Mouse (Mus musculus) small intestine, adult 2 months (tissue): Measurements from ENCODE around the gene Tmem170b. TPM values are rescaled to one million over a fixed set of nuclear protein-coding genes. Genes with fewer than 3 reads are reported as not detected.
A peak's percentile ranks its signal among the peaks of the same experiment; 100 is the strongest.

Experiments used
- H3K27ac ChIP-seq: fragments of 200-500 bp; 2 replicates; pipeline ENCODE4 v1.5.1; 2012; ENCODE audit warnings: low read depth, low read length, control low read depth, inconsistent platforms; ENCODE audit not compliant: insufficient read depth
- H3K27me3 ChIP-seq: fragments of 200-500 bp; 2 replicates; pipeline ENCODE4 v1.6.1; 2012; ENCODE audit warnings: mild to moderate bottlenecking, moderate library complexity, low read length, inconsistent platforms; ENCODE audit not compliant: control insufficient read depth, insufficient read depth
- H3K36me3 ChIP-seq: fragments of 200-500 bp; 2 replicates; pipeline ENCODE4 v1.6.1; 2012; ENCODE audit warnings: mild to moderate bottlenecking, low read length, control low read depth, inconsistent platforms; ENCODE audit not compliant: control insufficient read depth, insufficient read depth
- H3K4me1 ChIP-seq: fragments of 200-500 bp; 2 replicates; pipeline ENCODE4 v1.6.1; 2012; ENCODE audit warnings: low read length, inconsistent platforms, mixed read lengths; ENCODE audit not compliant: control insufficient read depth, insufficient read depth, insufficient read length
- H3K4me3 ChIP-seq: fragments of 200-500 bp; 2 replicates; pipeline ENCODE4 v1.5.1; 2012; ENCODE audit warnings: low read depth, mild to moderate bottlenecking, control low read depth, inconsistent platforms, low read length, moderate library complexity
- CTCF ChIP-seq: fragments of 200-500 bp; IDR thresholded peaks from 2 replicates; pipeline ENCODE4 v1.5.1; 2012; ENCODE audit warnings: low read depth, mild to moderate bottlenecking, control low read depth, inconsistent platforms, low read length, moderate library complexity, mixed read lengths; ENCODE audit not compliant: insufficient replicate concordance, insufficient read length; ENCODE audit errors: extremely low read depth
- POLR2A ChIP-seq: fragments of 200-500 bp; IDR thresholded peaks from 2 replicates; pipeline ENCODE4 v1.6.1; 2012; ENCODE audit warnings: low read depth, mild to moderate bottlenecking, control low read depth, inconsistent platforms, low read length, moderate library complexity
- WGBS: fragments of 180-500 bp; shearing (Covaris S2); methylation state at CpG from one replicate; pipeline ENCODE4 v1.1.7; 2018; 5-methylcytosine and 5-hydroxymethylcytosine counted together
- polyA plus RNA-seq: library from polyadenylated mRNA; depleted of rRNA; stranded (reverse); fragments of >200 nt; gene quantifications from 2 replicates; pipeline ENCODE4 v1.2.3, GENCODE M21; 2012; rRNA removed

Tmem170b gene
- 1.7 and 5.3 TPM in 2 replicates for polyA plus RNA-seq

DNA sequence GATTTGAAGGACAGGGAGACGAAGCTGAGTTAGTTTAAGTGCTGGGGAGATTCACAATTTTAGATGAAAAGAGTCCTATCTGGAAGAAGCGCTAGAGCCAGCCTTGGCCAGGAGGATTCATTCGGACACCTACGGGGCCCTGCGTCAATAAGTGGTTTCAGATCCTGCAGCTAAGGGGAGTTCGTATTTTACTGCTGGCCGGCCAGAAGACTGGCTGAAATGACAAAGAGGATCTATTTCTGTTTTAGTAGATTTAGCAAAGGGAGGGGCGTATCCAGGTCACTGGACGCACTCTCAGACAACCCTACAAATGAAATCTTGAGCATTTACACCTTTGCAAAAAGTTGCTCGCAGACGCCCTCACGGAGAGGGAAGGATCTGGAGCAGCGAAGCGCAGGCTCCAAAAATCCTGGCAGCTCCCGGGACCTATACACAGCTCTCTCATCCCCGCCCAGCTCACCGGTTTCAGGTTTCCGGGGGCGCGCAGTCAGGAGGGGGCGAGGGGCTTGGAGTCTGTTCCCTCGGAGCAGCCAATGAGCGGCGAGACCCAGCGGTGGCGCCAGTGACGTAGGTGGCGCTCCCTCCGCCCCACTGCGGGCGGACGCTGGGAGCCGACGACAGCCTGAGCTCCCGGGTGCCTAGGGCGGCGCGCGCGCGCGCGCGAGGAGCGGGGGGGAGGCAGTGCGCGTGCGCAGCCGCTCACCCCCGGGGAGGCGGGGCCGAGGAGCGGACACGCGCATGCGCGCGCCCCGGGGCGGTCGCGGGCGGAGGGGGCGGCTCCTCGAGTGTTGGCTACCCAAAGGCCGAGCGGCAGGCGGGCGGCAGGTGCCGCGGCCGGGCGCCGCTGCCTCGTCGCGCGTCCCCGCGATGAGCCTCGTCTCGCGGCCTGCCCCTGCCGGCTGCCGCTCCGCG is at the start of gene Tmem170b:
Gene Tmem170b (plus strand): TSS at position 809 of the 912 bp plus-strand sequence.
- Histone ChIP-seq H3K27me3 (no peaks in the 10 kb centered on the region), H3K4me3 (peak within 1 kb of the TSS; percentile 99), H3K36me3 (no peaks in the 10 kb centered on the region), H3K27ac (peak within 1 kb of the TSS; percentile 91), H3K4me1 (no peaks in the 10 kb centered on the region)
- under 1% methylated on average over 67 of the region's 87 CpGs for WGBS
- TF ChIP-seq CTCF, result no peak
- peak; percentile 63 for TF ChIP-seq POLR2A

DNA sequence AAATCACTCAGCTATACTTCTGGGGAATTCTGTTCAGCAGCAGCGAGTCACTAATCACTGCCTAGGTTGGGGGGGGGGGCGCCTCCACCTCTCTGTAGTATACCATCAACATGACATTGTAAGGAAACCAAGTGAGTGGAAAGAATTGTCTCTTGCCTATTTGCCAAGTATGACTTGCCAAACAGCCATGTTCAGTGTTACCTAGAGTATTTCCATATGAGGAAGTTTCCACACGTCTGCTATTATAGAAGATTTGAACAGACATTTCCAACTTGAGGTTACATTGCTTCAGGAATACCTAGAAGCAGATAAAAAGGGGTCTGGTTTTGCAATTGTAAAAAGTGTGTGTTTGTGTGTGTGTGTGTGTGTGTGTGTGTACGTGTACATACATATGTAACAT is 44.7 kb upstream of the Tmem170b start:
- H3K4me3 ChIP-seq, result no peak overlapping the region
- H3K27me3 ChIP-seq, result no peaks in the 10 kb centered on the region
- H3K27ac ChIP-seq, result no peak overlapping the region
- whole genome bisulfite sequencing, result 88% methylated on average over 4 of the region's 4 CpGs
- TF ChIP-seq POLR2A (no peak), CTCF (no peak)
- H3K4me1 ChIP-seq, result no peaks in the 10 kb centered on the region
- no peaks in the 10 kb centered on the region for H3K36me3 ChIP-seq

DNA sequence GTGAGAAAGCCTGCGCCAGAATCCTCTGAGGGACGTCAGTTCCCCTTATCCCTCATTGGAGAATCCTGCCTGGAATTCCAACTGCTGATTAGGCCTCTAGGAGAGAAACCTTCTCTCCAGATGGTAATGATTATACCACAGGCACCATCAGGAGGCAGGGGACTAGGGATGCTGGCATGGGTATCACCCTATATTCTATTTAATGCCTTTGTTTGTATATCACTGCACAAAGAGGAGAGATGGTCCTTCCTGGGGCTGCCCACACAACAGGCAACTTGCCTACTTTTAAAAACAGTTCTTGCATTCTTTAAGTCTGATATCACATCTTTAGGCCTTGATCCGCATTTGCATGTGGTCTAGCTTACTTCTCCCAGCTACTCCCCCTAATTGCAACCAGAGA is 37.3 kb upstream of the Tmem170b start:
- WGBS, result 91% methylated on average over 3 of the region's 3 CpGs
- TF ChIP-seq CTCF (no peak), POLR2A (no peak)
- no peaks in the 10 kb centered on the region for H3K4me1 ChIP-seq
- H3K27ac ChIP-seq, result no peak overlapping the region
- no peaks in the 10 kb centered on the region for H3K27me3 ChIP-seq
- H3K36me3 ChIP-seq, result no peaks in the 10 kb centered on the region
- no peak overlapping the region for H3K4me3 ChIP-seq

DNA sequence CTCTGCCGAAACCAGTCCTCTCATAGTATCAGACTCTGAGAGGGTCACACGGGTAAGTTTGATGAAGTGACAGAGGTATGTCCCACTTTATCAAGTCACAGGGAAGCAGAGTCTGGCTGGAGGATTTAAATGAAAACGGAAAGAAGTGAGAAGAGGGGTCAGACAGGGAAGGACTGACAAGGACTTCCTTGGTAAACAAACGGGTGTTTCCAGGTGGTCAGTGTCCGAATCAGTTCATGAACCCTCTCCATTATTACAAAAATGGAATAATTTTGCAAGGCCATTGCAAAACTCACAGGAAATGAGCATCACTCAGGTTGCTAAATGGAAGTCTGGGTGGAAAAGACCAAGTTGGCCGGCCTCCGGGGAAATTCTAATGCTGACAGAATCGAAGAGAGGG is 36.8 kb upstream of the Tmem170b start:
- TF ChIP-seq CTCF (no peak), POLR2A (no peak)
- H3K36me3 ChIP-seq, result no peaks in the 10 kb centered on the region
- no peaks in the 10 kb centered on the region for H3K27me3 ChIP-seq
- 85% methylated on average over 8 of the region's 8 CpGs for WGBS
- H3K4me1 ChIP-seq, result no peaks in the 10 kb centered on the region
- H3K27ac ChIP-seq, result no peak overlapping the region
- H3K4me3 ChIP-seq, result no peak overlapping the region

DNA sequence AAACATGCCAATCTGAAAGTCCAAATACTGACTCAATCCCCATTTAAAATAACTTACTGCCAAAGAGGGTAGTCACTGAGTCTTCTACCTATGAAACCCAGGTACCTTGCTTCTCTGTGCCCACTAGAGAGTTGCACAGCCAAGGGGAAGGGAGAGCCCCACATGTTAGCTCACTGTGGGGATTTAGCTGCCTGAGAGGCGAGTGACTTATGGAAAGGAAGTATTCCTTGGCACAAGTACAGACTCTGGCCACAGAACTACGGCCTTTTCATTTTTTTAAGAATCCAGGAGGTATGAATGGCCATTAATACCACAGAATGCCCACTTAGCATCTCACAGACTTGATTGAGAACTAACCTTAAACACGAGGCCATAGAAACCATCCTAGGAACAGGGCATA is 35.9 kb upstream of the Tmem170b start:
- no peaks in the 10 kb centered on the region for H3K4me1 ChIP-seq
- H3K27me3 ChIP-seq, result no peaks in the 10 kb centered on the region
- WGBS, result 77% methylated on average over 3 of the region's 3 CpGs
- no peaks in the 10 kb centered on the region for H3K36me3 ChIP-seq
- H3K27ac ChIP-seq, result no peak overlapping the region
- H3K4me3 ChIP-seq, result no peak overlapping the region
- TF ChIP-seq CTCF, result no peak
- no peak for TF ChIP-seq POLR2A

DNA sequence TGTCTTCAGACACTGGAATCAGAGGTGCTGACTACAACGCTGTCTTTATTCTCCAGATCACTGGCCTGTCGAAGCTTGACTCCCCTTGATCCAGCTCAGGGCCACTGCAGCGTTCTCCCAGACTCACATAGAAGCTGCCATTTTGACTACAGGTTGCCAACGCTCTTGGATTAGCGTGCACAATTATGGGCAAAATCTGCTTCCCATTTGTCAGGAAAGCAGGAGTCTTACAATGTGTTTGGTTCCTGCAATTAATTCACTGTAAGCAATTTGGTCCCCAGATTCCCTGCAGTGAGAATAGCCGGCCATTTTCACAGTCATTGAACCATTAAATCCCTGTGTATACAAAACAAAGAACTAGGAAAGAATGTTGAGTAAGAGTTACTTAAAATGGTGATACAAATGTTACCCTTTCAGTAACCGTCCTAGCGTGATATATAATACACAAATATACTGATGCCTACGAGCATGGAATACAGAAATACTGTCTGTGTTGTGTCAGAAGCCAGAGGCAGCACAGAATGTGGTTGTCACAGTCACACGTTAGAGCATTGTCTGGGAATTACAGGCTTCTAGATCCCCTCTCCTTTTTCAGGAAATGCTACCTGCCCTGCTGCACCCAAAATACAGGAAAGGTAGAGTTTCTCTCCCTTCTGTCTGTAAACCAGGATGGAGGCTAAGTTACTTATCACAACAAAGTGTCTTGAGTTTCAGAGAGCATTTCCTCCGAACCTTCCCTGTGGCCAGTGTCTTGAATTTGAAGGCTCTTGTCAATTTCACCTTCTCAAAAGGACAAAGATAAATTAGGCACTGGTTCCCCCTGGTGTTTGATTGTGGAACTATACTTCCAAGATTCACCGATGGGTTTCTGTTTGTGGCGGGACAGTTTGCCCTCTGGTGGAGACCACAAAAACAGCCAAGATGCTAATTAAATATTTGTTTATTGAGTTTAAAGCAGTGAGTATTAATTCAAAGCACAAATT is 34.0 kb upstream of the Tmem170b start:
- H3K4me1 ChIP-seq, result no peaks in the 10 kb centered on the region
- no peak for TF ChIP-seq POLR2A
- no peak for TF ChIP-seq CTCF
- WGBS, result 64% methylated on average over 13 of the region's 13 CpGs
- H3K36me3 ChIP-seq, result no peaks in the 10 kb centered on the region
- H3K27me3 ChIP-seq, result no peaks in the 10 kb centered on the region
- no peak overlapping the region for H3K27ac ChIP-seq
- H3K4me3 ChIP-seq, result no peak overlapping the region

DNA sequence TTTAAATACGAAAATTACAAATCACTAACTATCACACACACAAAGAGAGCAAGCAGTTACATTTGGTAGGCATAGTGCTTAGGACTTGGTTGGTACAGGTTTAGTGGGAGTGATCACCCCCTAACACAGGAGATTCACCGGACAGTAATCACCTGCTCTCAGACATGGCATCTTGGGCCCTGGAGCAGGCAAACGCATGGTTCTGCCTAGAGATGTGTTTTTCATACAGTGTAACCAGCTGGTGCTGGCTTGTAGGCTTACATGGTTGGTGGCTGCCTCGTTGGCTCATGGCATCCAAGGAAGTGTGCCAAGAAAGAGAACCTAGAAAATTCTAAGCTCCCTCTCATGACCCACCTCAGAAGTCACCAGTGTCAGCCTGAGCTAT is 33.4 kb upstream of the Tmem170b start:
- TF ChIP-seq CTCF, result peak; percentile 20; the same call in 1 of the 2 replicates
- no peak for TF ChIP-seq POLR2A
- Histone ChIP-seq H3K36me3 (no peaks in the 10 kb centered on the region), H3K4me1 (no peaks in the 10 kb centered on the region), H3K27me3 (no peaks in the 10 kb centered on the region), H3K27ac (no peak overlapping the region), H3K4me3 (no peak overlapping the region)
- WGBS, result 43% methylated on average over 4 of the region's 4 CpGs
